Mouse (Mus musculus): ENCODE results near the gene Eif4g3.

Gene Eif4g3

GRCm38 (mm10) chr4:138064882-138065592 is 72.2 kb downstream of the Eif4g3 start:
- DNase-seq = peak; percentile 33 to 43

GRCm38 (mm10) chr4:138065593-138066169 is 72.9 kb downstream of the Eif4g3 start:
- no peak for DNase-seq

GRCm38 (mm10) chr4:138066421-138066820 is 73.6 kb downstream of the Eif4g3 start:
- DNase-seq = no peak

- no peak for DNase-seq
Measured at GRCm38 (mm10) chr4:138067858-138068257, 75.0 kb downstream of the Eif4g3 start.

GRCm38 (mm10) chr4:138068598-138068997 is 75.8 kb downstream of the Eif4g3 start:
- DNase-seq = no peak

GRCm38 (mm10) chr4:138069371-138069770 is 76.5 kb downstream of the Eif4g3 start:
- DNase-seq = no peak

- no peak for DNase-seq
Measured at GRCm38 (mm10) chr4:138071497-138071896, 78.7 kb downstream of the Eif4g3 start.

GRCm38 (mm10) chr4:138073086-138073485 is 80.3 kb downstream of the Eif4g3 start:
- DNase-seq = no peak

- DNase-seq = peak in 1 of 2 experiments; percentile 24
Measured at GRCm38 (mm10) chr4:138073531-138073930, 80.7 kb downstream of the Eif4g3 start.

GRCm38 (mm10) chr4:138074896-138075584 is 82.2 kb downstream of the Eif4g3 start:
- no peak for DNase-seq

- no peak for DNase-seq
Measured at GRCm38 (mm10) chr4:138077663-138078295, 85.0 kb downstream of the Eif4g3 start.

GRCm38 (mm10) chr4:138079234-138079633 is 86.4 kb downstream of the Eif4g3 start:
- DNase-seq = no peak

GRCm38 (mm10) chr4:138082466-138082865 is 89.6 kb downstream of the Eif4g3 start:
- no peak for DNase-seq

- no peak for DNase-seq
Measured at GRCm38 (mm10) chr4:138084103-138084502, 91.3 kb downstream of the Eif4g3 start.

- no peak for DNase-seq
Measured at GRCm38 (mm10) chr4:138084851-138085573, 92.2 kb downstream of the Eif4g3 start.

- no peak for DNase-seq
Measured at GRCm38 (mm10) chr4:138086949-138087348, 94.1 kb downstream of the Eif4g3 start.

GRCm38 (mm10) chr4:138089512-138089911 is 96.7 kb downstream of the Eif4g3 start:
- DNase-seq = no peak

GRCm38 (mm10) chr4:138091562-138092194 is 98.9 kb downstream of the Eif4g3 start:
- DNase-seq = no peak

GRCm38 (mm10) chr4:138100456-138100855 is 107.6 kb downstream of the Eif4g3 start:
- no peak for DNase-seq

GRCm38 (mm10) chr4:138101795-138102194 is 109.0 kb downstream of the Eif4g3 start:
- DNase-seq = no peak

GRCm38 (mm10) chr4:138102413-138102812 is 109.6 kb downstream of the Eif4g3 start:
- DNase-seq = no peak

- no peak for DNase-seq
Measured at GRCm38 (mm10) chr4:138104967-138105366, 112.1 kb downstream of the Eif4g3 start.
